Mouse (Mus musculus): ENCODE measurements at regions not wholly inside any gene's neighbourhood (a gene's known extent, or its start where the extent isn't known, plus 50 kb on each side); places are given as distances from the start of the nearest gene placed in this dataset.
A peak's percentile ranks its signal among the peaks of the same experiment; 100 is the strongest.

DNA sequence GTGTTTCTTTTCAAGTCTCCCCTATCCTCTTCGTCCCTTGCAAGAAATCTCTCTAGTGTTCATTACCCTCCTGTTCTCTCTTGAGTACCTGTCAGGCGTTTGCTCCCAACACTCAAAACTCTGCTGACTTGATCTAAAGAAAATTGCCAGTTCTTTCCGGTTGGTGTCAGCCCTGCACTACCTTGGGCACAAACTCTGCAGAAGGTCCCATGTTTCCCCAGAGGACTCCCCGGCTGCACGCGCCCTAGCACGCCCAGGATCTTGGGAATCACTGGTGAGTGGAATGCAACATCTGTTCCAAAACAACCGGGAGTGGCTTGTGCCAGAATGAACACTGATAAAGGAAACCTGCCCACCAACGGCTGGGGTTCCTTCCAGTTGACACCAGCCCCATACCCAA, 66.3 kb upstream of the Rfpl4b start:
- no peak overlapping the region for H3K9ac ChIP-seq (replicated peaks; ENCODE audit: low read length)
- H3K4me1 ChIP-seq (ENCODE audit: insufficient read depth, low read length) = no peaks in the 10 kb centered on the region
- ATAC-seq (no peak), DNase-seq (ENCODE audit: low spot score) (no peak)
- H3K27me3 ChIP-seq (ENCODE audit: insufficient read depth, low read length) = no peaks in the 10 kb centered on the region
- TF ChIP-seq CTCF (IDR thresholded peaks at IDR 0.05; ENCODE audit: low read depth) = no peak
- H3K27ac ChIP-seq = no peak overlapping the region
- no peak overlapping the region for H3K4me2 ChIP-seq (ENCODE audit: low read depth, low read length)
- 88% methylated on average over 9 of the region's 9 CpGs for WGBS
- H3K4me3 ChIP-seq (ENCODE audit: low read length) = no peak overlapping the region
- H3K36me3 ChIP-seq (ENCODE audit: insufficient read depth, low read length) = no peaks in the 10 kb centered on the region
- H3K9me3 ChIP-seq (ENCODE audit: low read length) = no peaks in the 10 kb centered on the region

DNA sequence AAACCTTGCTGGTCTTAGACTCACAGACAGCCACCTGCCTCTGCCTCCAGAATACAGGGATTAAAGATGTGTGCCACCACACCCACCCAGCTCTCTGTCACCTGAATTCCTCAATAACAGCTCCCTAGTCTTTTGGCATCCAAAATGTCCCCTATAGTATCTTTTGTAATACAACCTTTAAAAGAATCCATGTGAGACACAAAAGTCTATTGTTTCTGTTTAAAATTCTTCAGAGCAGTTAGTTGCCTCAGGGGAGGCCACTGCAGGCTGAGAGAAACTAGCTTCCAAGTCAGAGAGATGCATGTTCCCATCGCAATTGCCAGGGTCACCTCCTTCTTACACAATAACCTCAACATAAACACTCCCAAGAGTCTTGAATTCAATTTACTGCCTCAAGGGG, 70.6 kb upstream of the Lama4 start:
- H3K27ac ChIP-seq = no peak overlapping the region
- 47% methylated on average over 1 of the region's 1 CpGs for whole genome bisulfite sequencing
- no peaks in the 10 kb centered on the region for H3K27me3 ChIP-seq (ENCODE audit: insufficient read depth, low read length)
- H3K9ac ChIP-seq (replicated peaks; ENCODE audit: low read length) = no peak overlapping the region
- ATAC-seq (no peak), DNase-seq (ENCODE audit: low spot score) (no peak)
- H3K36me3 ChIP-seq (ENCODE audit: insufficient read depth, low read length) = no peaks in the 10 kb centered on the region
- no peaks in the 10 kb centered on the region for H3K9me3 ChIP-seq (ENCODE audit: low read length)
- H3K4me2 ChIP-seq (ENCODE audit: low read depth, low read length) = no peak overlapping the region
- H3K4me3 ChIP-seq (ENCODE audit: low read length) = no peak overlapping the region
- H3K4me1 ChIP-seq (ENCODE audit: insufficient read depth, low read length) = no peaks in the 10 kb centered on the region
- no peak for TF ChIP-seq CTCF (IDR thresholded peaks at IDR 0.05; ENCODE audit: low read depth)

DNA sequence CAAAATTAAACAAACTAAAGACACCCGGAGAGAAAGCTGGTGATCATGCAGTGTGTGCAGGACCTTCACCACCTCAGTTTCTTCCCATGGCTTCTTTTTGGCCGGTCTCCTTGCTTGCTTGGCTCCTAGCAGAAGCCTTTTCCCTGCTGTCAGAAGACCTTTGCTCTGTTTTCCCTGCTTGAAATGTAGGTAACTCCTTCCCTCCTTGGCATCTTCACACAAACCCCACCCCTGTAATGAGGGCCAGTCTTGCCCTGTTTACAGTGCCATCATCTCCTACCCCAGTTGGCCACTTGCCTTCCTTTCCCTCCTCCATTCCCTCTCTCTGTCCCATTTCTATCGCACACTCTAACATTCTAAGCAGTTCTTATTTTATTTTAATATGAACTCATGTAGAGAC, 69.7 kb upstream of the Lama4 start:
- TF ChIP-seq CTCF (IDR thresholded peaks at IDR 0.05; ENCODE audit: low read depth) = no peak
- no peak for ATAC-seq
- no peak for DNase-seq (ENCODE audit: low spot score)
- Histone ChIP-seq H3K4me1 (ENCODE audit: insufficient read depth, low read length) (no peaks in the 10 kb centered on the region), H3K36me3 (ENCODE audit: insufficient read depth, low read length) (no peaks in the 10 kb centered on the region), H3K4me3 (ENCODE audit: low read length) (no peak overlapping the region), H3K9ac (replicated peaks; ENCODE audit: low read length) (no peak overlapping the region), H3K9me3 (ENCODE audit: low read length) (no peaks in the 10 kb centered on the region), H3K4me2 (ENCODE audit: low read depth, low read length) (no peak overlapping the region), H3K27ac (no peak overlapping the region), H3K27me3 (ENCODE audit: insufficient read depth, low read length) (no peaks in the 10 kb centered on the region)
- WGBS = 85% methylated on average over 3 of the region's 3 CpGs

DNA sequence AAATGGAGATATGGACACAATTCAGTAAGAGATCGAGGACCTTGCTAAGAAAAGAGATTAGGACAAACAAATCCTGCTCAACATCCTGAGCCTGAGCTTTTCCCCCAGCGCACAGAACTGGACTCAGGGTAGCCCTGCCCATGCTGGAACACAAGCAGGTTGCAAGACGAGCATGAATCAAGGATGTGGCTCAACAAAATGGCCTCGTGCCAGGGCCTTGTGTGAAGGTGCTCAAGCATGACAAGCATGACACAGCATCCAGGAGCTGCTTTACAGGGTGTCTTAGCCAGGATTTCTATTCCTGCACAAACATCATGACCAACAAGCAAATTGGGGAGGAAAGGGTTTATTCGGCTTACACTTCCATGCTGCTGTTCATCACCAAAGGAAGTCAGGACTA, 67.7 kb upstream of the Lama4 start:
- Histone ChIP-seq H3K36me3 (ENCODE audit: insufficient read depth, low read length) (no peaks in the 10 kb centered on the region), H3K4me3 (ENCODE audit: low read length) (no peak overlapping the region), H3K9ac (replicated peaks; ENCODE audit: low read length) (no peak overlapping the region), H3K9me3 (ENCODE audit: low read length) (no peaks in the 10 kb centered on the region), H3K27me3 (ENCODE audit: insufficient read depth, low read length) (no peaks in the 10 kb centered on the region), H3K4me1 (ENCODE audit: insufficient read depth, low read length) (no peaks in the 10 kb centered on the region), H3K4me2 (ENCODE audit: low read depth, low read length) (no peak overlapping the region), H3K27ac (no peak overlapping the region)
- DNase-seq (ENCODE audit: low spot score) = peak; percentile 16
- no peak for ATAC-seq
- WGBS = 61% methylated on average over 5 of the region's 5 CpGs
- no peak for TF ChIP-seq CTCF (IDR thresholded peaks at IDR 0.05; ENCODE audit: low read depth)

DNA sequence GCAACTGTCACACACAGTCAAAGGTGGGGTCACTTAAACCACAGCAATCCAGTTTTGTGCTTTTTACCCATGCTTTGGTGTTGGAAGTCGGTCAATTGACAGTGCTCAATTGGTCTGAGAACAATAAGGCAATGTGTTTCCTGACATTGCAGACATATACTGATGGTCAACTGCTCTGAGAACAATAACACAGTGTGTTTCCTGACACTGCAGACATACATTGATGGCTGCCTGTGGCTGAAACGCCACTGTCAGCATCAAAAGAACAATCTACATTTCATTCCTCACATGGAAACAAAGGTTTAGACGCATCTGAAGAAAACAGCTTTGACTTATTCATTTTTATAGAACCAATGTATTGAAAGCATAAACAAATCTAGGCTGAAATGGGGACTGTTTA, 59.2 kb upstream of the Lama4 start:
- Histone ChIP-seq H3K27me3 (ENCODE audit: insufficient read depth, low read length) (no peaks in the 10 kb centered on the region), H3K9me3 (ENCODE audit: low read length) (no peaks in the 10 kb centered on the region), H3K27ac (no peak overlapping the region), H3K4me1 (ENCODE audit: insufficient read depth, low read length) (peaks cover 4% of the 10 kb centered on the region; the same call in 1 of the 2 replicates), H3K4me3 (ENCODE audit: low read length) (no peak overlapping the region), H3K9ac (replicated peaks; ENCODE audit: low read length) (no peak overlapping the region), H3K36me3 (ENCODE audit: insufficient read depth, low read length) (no peaks in the 10 kb centered on the region), H3K4me2 (ENCODE audit: low read depth, low read length) (no peak overlapping the region)
- 19% methylated on average over 3 of the region's 3 CpGs for WGBS
- DNase-seq (ENCODE audit: low spot score) (no peak), ATAC-seq (no peak)
- no peak for TF ChIP-seq CTCF (IDR thresholded peaks at IDR 0.05; ENCODE audit: low read depth)

DNA sequence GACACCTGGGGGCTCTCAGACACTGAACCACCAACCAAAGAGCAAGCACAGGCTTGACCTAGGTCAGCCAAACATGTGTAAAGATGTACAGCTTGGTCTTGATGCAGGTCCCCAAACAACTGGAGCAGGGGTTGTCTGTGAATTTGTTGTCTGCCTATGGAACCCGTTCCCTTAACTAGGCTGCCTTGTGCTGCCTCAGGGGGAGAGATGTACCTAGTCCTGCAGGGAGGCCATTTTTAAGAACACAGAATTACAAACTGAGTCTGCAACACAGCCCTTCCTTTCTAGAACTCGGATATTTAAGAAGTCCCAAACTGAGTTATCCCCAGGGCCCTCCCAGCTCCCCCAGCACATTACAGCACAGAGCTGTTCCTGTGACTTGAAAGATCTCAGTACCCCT, 57.5 kb upstream of the Lama4 start:
- Histone ChIP-seq H3K36me3 (ENCODE audit: insufficient read depth, low read length) (no peaks in the 10 kb centered on the region), H3K4me1 (ENCODE audit: insufficient read depth, low read length) (peaks cover 4% of the 10 kb centered on the region; the same call in 1 of the 2 replicates), H3K9ac (replicated peaks; ENCODE audit: low read length) (no peak overlapping the region), H3K4me2 (ENCODE audit: low read depth, low read length) (peak overlapping the region; percentile 22; the same call in 1 of the 2 replicates), H3K27ac (peak overlapping the region; percentile 28; the same call in 1 of the 2 replicates), H3K4me3 (ENCODE audit: low read length) (no peak overlapping the region), H3K9me3 (ENCODE audit: low read length) (no peaks in the 10 kb centered on the region), H3K27me3 (ENCODE audit: insufficient read depth, low read length) (no peaks in the 10 kb centered on the region)
- ATAC-seq (0 out of 2 replicates have a peak, but pooled peaks have one; percentile 10), DNase-seq (ENCODE audit: low spot score) (no peak)
- TF ChIP-seq CTCF (IDR thresholded peaks at IDR 0.05; ENCODE audit: low read depth) = no peak
- 70% methylated on average over 2 of the region's 2 CpGs for WGBS

DNA sequence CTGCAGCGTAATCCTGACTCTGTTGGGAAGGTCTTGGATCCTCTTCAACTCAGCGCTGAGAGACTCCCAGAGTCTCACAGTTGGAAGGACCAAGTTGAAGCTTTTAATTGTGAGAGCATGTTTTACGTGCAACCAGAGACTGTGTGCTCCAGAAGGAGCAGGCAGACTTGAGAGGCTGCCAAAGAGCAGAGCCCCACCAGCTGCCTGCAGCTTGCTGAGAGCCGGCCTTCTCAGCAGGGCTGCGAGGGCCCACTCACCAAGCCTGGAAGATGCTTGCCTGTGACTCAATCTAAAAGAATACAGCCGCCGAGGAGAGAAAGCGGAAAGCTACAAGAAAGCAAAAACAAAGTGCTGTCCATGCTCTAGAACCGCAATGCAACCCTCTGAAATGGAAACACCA, 57.0 kb upstream of the Lama4 start:
- no peaks in the 10 kb centered on the region for H3K27me3 ChIP-seq (ENCODE audit: insufficient read depth, low read length)
- peak; percentile 86 for ATAC-seq

More for the DNA sequence above, 57.0 kb upstream of the Lama4 start:
- peak overlapping the region; percentile 28; the same call in 1 of the 2 replicates for H3K27ac ChIP-seq
- no peak for TF ChIP-seq CTCF (IDR thresholded peaks at IDR 0.05; ENCODE audit: low read depth)
- no peaks in the 10 kb centered on the region for H3K9me3 ChIP-seq (ENCODE audit: low read length)
- no peaks in the 10 kb centered on the region for H3K36me3 ChIP-seq (ENCODE audit: insufficient read depth, low read length)
- whole genome bisulfite sequencing = 36% methylated on average over 9 of the region's 9 CpGs
- peak; percentile 76 for DNase-seq (ENCODE audit: low spot score)
- H3K4me3 ChIP-seq (ENCODE audit: low read length) = no peak overlapping the region
- H3K4me1 ChIP-seq (ENCODE audit: insufficient read depth, low read length) = peaks cover 4% of the 10 kb centered on the region; the same call in 1 of the 2 replicates
- peak overlapping the region; percentile 22; the same call in 1 of the 2 replicates for H3K4me2 ChIP-seq (ENCODE audit: low read depth, low read length)
- no peak overlapping the region for H3K9ac ChIP-seq (replicated peaks; ENCODE audit: low read length)

Measured in hindbrain, postnatal 0 days (tissue).